ENCODE assay signal across 8 mouse cellular contexts in the genomic region with DNA sequence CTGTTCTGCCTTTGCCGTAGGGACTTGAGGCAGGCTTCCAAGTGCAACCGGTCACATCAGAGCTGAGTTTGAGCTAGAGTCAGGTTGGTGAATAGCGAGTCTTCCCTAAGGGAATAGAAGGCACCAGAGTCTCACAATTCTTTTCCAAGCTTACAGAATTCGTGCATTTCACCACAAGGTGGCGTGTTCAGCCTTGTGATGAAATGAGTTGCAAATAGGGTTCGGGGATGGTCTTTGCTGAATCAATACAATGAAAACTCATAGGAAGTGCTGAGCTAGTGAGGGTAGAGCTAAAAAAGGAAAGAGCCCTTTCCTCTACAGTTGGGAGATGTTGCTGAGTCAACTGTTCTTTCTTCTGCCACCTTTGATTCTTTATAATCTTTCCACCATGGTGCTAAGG. TPM values are rescaled to one million over a fixed set of nuclear protein-coding genes. Genes with fewer than 3 reads are reported as not detected.
DNase-seq lines count a peak whose midpoint lies in the region; ATAC-seq and TF ChIP-seq lines count a peak whose summit lies in the region.
"Had no signal": no experiment of that assay in that cellular context is flagged by ENCODE, and none has a peak within 500 bp of the region (broad histone marks: within the 10 kb centered on the region; RNA-seq: fewer than 3 reads in every experiment).

No protein-coding gene starts in this region.

- no peaks in the 10 kb centered on the region for H3K27me3 ChIP-seq in thymus, adult 2 months (ENCODE audit: control insufficient read depth, insufficient read depth, low read length)
- no peaks in the 10 kb centered on the region for H3K27me3 ChIP-seq in forebrain, embryonic 14.5 days (replicated peaks; ENCODE audit: control insufficient read depth, insufficient read depth, low read length)
- no peaks in the 10 kb centered on the region for H3K27me3 ChIP-seq in small intestine, adult 2 months (ENCODE audit: control insufficient read depth, insufficient read depth, low read length)

- H3K4me3 ChIP-seq in thymus, adult 2 months (ENCODE audit: control insufficient read depth, insufficient read depth, low read length): no peak overlapping the region
- H3K4me3 ChIP-seq in forebrain, embryonic 14.5 days (ENCODE audit: low read depth, low read length): no peak overlapping the region
- H3K4me3 ChIP-seq in small intestine, adult 2 months (ENCODE audit: low read depth, low read length): no peak overlapping the region
- H3K4me3 ChIP-seq: myocyte had no signal

- H3K9ac ChIP-seq in forebrain, embryonic 14.5 days (ENCODE audit: low read length): no peak overlapping the region

- 24% methylated on average over 6 of the region's 6 CpGs for WGBS in thymus, adult 2 months
- WGBS in forebrain, embryonic 14.5 days: 17% methylated on average over 6 of the region's 6 CpGs
- 25% methylated on average over 6 of the region's 6 CpGs for whole genome bisulfite sequencing in small intestine, adult 2 months

- H3K4me1 ChIP-seq in thymus, adult 2 months (replicated peaks; ENCODE audit: control insufficient read depth, insufficient read depth, low read length): no peaks in the 10 kb centered on the region
- no peaks in the 10 kb centered on the region for H3K4me1 ChIP-seq in forebrain, embryonic 14.5 days (ENCODE audit: control insufficient read depth, insufficient read depth, low read length)
- no peaks in the 10 kb centered on the region for H3K4me1 ChIP-seq in small intestine, adult 2 months (ENCODE audit: control insufficient read depth, insufficient read depth, insufficient read length, low read length)

- peak; percentile 50 for ATAC-seq in forebrain, embryonic 14.5 days

- no peak for TF ChIP-seq CTCF in thymus, adult 2 months (IDR thresholded peaks at IDR 0.05; ENCODE audit: borderline replicate concordance, control insufficient read depth, extremely low read depth, insufficient read depth, low read length, poor library complexity)
- peak; percentile 27; the same call in 1 of the 2 replicates for TF ChIP-seq CTCF in small intestine, adult 2 months (IDR thresholded peaks at IDR 0.05; ENCODE audit: extremely low read depth, insufficient read length, insufficient replicate concordance, low read depth, low read length)

- no peaks in the 10 kb centered on the region for H3K9me3 ChIP-seq in forebrain, embryonic 14.5 days (replicated peaks; ENCODE audit: control insufficient read depth, low read length)

- no peak overlapping the region for H3K27ac ChIP-seq in thymus, adult 2 months (ENCODE audit: control insufficient read depth, insufficient read depth, low read length)
- H3K27ac ChIP-seq in forebrain, embryonic 14.5 days (ENCODE audit: low read depth, low read length): no peak overlapping the region
- H3K27ac ChIP-seq in small intestine, adult 2 months (ENCODE audit: insufficient read depth, low read depth, low read length): no peak overlapping the region

- no peak for TF ChIP-seq POLR2A in thymus, adult 2 months (IDR thresholded peaks at IDR 0.05; ENCODE audit: control insufficient read depth, extremely low read depth, insufficient read depth, low read length, poor library complexity)
- TF ChIP-seq POLR2A in small intestine, adult 2 months (IDR thresholded peaks at IDR 0.05; ENCODE audit: low read depth, low read length): no peak

- peak; percentile 18 for DNase-seq in thymus, adult 2 months
- no peak for DNase-seq in thymus, adult 18-20 months
- peak; percentile 37 for DNase-seq in brain, embryonic 18.5 days (ENCODE audit: low read depth, low spot score)
- peak; percentile 81 for DNase-seq in forebrain, embryonic 14.5 days (ENCODE audit: low spot score)
- DNase-seq in kidney, adult 9 months: peak; percentile 55
- peak; percentile 44 for DNase-seq in lung, postnatal 10 days

- H3K4me2 ChIP-seq in forebrain, embryonic 14.5 days (ENCODE audit: low read length): no peak overlapping the region

- H3K36me3 ChIP-seq in thymus, adult 2 months (ENCODE audit: control insufficient read depth, insufficient read depth, low read length): no peaks in the 10 kb centered on the region
- no peaks in the 10 kb centered on the region for H3K36me3 ChIP-seq in forebrain, embryonic 14.5 days (ENCODE audit: control insufficient read depth, insufficient read depth, low read length)
- H3K36me3 ChIP-seq in small intestine, adult 2 months (ENCODE audit: control insufficient read depth, insufficient read depth, low read length): no peaks in the 10 kb centered on the region

RNA-seq across cellular contexts. Expression of gene BC067074, which starts 29.0 kb away (rescaled TPM):
- polyA plus RNA-seq in thymus, adult 2 months (2012; rRNA removed): 1.1 and 1.4 TPM in 2 replicates
- 0.52 TPM in 2 replicates for polyA plus RNA-seq in forebrain, embryonic 14.5 days (2014; fragmentation: Nextera tagmentation; extraction: Ambion mirVana)
- 0.09 and 0.10 TPM in 2 replicates for polyA plus RNA-seq in small intestine, adult 2 months (2012; rRNA removed)

Comparison
In these comparisons a context has a peak if more than half of its experiments do, and no peak if none do; other contexts are left out.
1. DNase-seq: peak in thymus, adult 2 months (single experiment), brain, embryonic 18.5 days (single experiment), forebrain, embryonic 14.5 days (single experiment), kidney, adult 9 months (single experiment) and lung, postnatal 10 days (single experiment); none in thymus, adult 18-20 months (0 of 2).